Mouse (Mus musculus): ENCODE data around the gene Tmem132a. TPM values are rescaled to one million over a fixed set of nuclear protein-coding genes. Genes with fewer than 3 reads are reported as not detected.

Tmem132a gene
- total and polyA plus RNA-seq, 2 experiments from 2014 or later = 184 to 362 TPM

- Histone ChIP-seq H3K27me3 (ENCODE audit: insufficient read depth, low read length) (no peaks in the 10 kb centered on the region), H3K9ac (no peak overlapping the region), H3K27ac (ENCODE audit: low read depth, low read length) (no peak overlapping the region), H3K9me3 (ENCODE audit: low read length) (no peaks in the 10 kb centered on the region), H3K4me2 (ENCODE audit: low read depth) (no peak overlapping the region), H3K4me3 (ENCODE audit: low read depth, low read length) (no peak overlapping the region), H3K36me3 (ENCODE audit: insufficient read depth) (no peaks in the 10 kb centered on the region), H3K4me1 (ENCODE audit: insufficient read depth) (no peaks in the 10 kb centered on the region)
- no peak for ATAC-seq
- WGBS = 88% methylated on average over 3 of the region's 3 CpGs
- TF ChIP-seq CTCF (IDR thresholded peaks at IDR 0.05; ENCODE audit: low read depth) = no peak
- DNase-seq = no peak
Measured at GRCm38 (mm10) chr19:10832030-10832429, 37.7 kb downstream of the Tmem132a start.

GRCm38 (mm10) chr19:10831424-10831823 is 38.3 kb downstream of the Tmem132a start:
- H3K4me1 ChIP-seq (ENCODE audit: insufficient read depth) = no peaks in the 10 kb centered on the region
- H3K36me3 ChIP-seq (ENCODE audit: insufficient read depth) = no peaks in the 10 kb centered on the region
- H3K9me3 ChIP-seq (ENCODE audit: low read length) = no peaks in the 10 kb centered on the region
- no peak overlapping the region for H3K4me3 ChIP-seq (ENCODE audit: low read depth, low read length)
- 9% methylated on average over 5 of the region's 5 CpGs for WGBS
- no peak overlapping the region for H3K4me2 ChIP-seq (ENCODE audit: low read depth)
- H3K27ac ChIP-seq (ENCODE audit: low read depth, low read length) = no peak overlapping the region
- TF ChIP-seq CTCF (IDR thresholded peaks at IDR 0.05; ENCODE audit: low read depth) = peak; percentile 49
- no peaks in the 10 kb centered on the region for H3K27me3 ChIP-seq (ENCODE audit: insufficient read depth, low read length)
- no peak overlapping the region for H3K9ac ChIP-seq
- DNase-seq = peak; percentile 34
- ATAC-seq = peak; percentile 40; the same call in 1 of the 2 replicates

DNA sequence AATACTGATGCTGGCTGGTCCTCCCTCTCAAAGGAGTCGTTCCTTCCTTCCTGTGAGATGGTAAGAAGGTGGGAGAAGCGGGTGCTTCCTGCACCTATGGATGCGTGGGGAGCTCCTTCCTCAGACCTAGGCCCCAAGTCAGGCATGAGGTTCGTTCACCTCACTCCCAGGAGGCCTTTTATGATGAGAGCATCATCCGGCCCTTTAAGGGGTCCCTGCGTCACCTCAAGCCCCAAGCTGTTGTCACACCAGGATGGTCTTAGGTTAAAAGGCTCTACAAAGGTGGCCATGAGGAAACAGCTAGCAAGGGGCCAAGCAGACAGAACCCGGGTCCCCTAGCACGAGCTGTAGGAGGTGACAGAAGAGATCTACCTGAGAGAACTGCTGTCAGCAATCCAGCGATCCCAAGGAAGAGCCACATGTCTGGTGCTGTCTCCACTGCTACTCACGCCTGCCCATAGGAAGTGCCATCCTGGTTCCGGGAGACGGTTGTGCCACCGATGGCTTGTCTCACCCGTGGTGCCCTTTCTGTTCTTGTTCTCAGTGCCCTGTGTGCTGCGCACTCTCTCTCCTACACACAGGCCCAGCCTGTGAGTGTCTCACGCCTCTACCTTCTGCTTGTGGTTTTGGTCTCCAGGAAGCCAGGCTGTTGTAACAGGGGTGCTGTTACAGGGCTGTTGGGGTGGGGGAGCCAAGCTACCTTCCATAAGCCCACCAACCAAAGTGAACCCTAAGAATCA is 40.1 kb downstream of the Tmem132a start, which contains the start of gene Cd6:
Gene Cd6, minus strand, starts transcription at position 623 of the 740 bp plus-strand sequence.
- H3K9ac ChIP-seq = no peak within 1 kb of the TSS
- H3K27ac ChIP-seq (ENCODE audit: low read depth, low read length) = no peak within 1 kb of the TSS
- no peak for ATAC-seq
- H3K4me2 ChIP-seq (ENCODE audit: low read depth) = no peak within 1 kb of the TSS
- no peaks in the 10 kb centered on the region for H3K9me3 ChIP-seq (ENCODE audit: low read length)
- H3K27me3 ChIP-seq (ENCODE audit: insufficient read depth, low read length) = no peaks in the 10 kb centered on the region
- no peaks in the 10 kb centered on the region for H3K36me3 ChIP-seq (ENCODE audit: insufficient read depth)
- TF ChIP-seq CTCF (IDR thresholded peaks at IDR 0.05; ENCODE audit: low read depth) = no peak
- no peaks in the 10 kb centered on the region for H3K4me1 ChIP-seq (ENCODE audit: insufficient read depth)
- no peak within 1 kb of the TSS for H3K4me3 ChIP-seq (ENCODE audit: low read depth, low read length)
- no peak for DNase-seq
- 93% methylated on average over 16 of the region's 16 CpGs for WGBS

DNA sequence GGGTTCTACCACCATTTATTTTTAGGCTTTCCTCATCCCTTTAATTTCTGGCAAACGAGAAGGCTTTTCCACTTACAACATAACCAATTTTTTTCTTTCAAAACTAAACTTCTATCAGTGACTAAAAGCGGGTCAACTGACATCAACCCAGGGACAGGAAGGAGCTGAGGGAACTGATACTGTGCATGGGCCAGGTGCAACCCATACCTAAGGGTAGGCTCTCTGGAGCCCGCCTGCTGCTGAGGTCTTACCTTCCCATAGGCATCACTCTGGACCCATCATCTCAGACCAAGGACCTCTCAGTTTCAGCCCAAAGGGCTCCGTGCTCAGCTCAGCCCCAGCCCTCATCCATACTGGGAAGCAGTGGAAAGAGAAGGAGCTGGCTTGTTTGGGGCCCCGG is 41.4 kb downstream of the Tmem132a start:
- H3K9ac ChIP-seq = no peak overlapping the region
- no peaks in the 10 kb centered on the region for H3K4me1 ChIP-seq (ENCODE audit: insufficient read depth)
- DNase-seq = no peak
- no peak overlapping the region for H3K4me2 ChIP-seq (ENCODE audit: low read depth)
- no peak overlapping the region for H3K4me3 ChIP-seq (ENCODE audit: low read depth, low read length)
- H3K36me3 ChIP-seq (ENCODE audit: insufficient read depth) = no peaks in the 10 kb centered on the region
- no peak overlapping the region for H3K27ac ChIP-seq (ENCODE audit: low read depth, low read length)
- WGBS = 88% methylated on average over 5 of the region's 5 CpGs
- ATAC-seq = no peak
- H3K27me3 ChIP-seq (ENCODE audit: insufficient read depth, low read length) = no peaks in the 10 kb centered on the region
- H3K9me3 ChIP-seq (ENCODE audit: low read length) = no peaks in the 10 kb centered on the region
- no peak for TF ChIP-seq CTCF (IDR thresholded peaks at IDR 0.05; ENCODE audit: low read depth)

- Histone ChIP-seq H3K4me1 (ENCODE audit: insufficient read depth) (no peaks in the 10 kb centered on the region), H3K9me3 (ENCODE audit: low read length) (no peaks in the 10 kb centered on the region), H3K27me3 (ENCODE audit: insufficient read depth, low read length) (no peaks in the 10 kb centered on the region), H3K9ac (no peak overlapping the region), H3K4me3 (ENCODE audit: low read depth, low read length) (no peak overlapping the region), H3K36me3 (ENCODE audit: insufficient read depth) (no peaks in the 10 kb centered on the region), H3K4me2 (ENCODE audit: low read depth) (no peak overlapping the region), H3K27ac (ENCODE audit: low read depth, low read length) (no peak overlapping the region)
- 93% methylated on average over 7 of the region's 7 CpGs for WGBS
- no peak for DNase-seq
- no peak for TF ChIP-seq CTCF (IDR thresholded peaks at IDR 0.05; ENCODE audit: low read depth)
- ATAC-seq = no peak
Measured at GRCm38 (mm10) chr19:10824061-10824460, 45.7 kb downstream of the Tmem132a start.

DNA sequence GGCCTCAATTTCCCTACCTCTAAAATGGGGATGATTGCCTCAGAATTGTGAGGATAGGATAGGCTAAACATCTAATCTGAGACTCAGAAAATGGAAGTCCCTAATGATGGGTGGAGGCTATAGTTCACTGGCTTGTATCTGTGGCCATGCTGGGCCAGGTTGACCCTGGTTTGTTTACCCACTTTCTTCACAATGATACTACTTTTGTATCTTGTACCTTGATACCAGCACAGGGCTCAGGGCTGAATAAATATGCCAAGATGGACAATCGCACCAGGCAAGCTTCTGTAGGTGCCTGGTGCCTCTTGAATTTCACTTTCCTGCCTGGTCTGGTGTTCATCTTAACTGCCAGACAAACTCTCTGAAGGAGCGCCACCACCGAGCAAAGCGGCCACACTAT is 47.2 kb downstream of the Tmem132a start:
- ATAC-seq (no peak), DNase-seq (no peak)
- Histone ChIP-seq H3K4me1 (ENCODE audit: insufficient read depth) (no peaks in the 10 kb centered on the region), H3K9me3 (ENCODE audit: low read length) (no peaks in the 10 kb centered on the region), H3K9ac (no peak overlapping the region), H3K27me3 (ENCODE audit: insufficient read depth, low read length) (no peaks in the 10 kb centered on the region), H3K4me3 (ENCODE audit: low read depth, low read length) (no peak overlapping the region), H3K4me2 (ENCODE audit: low read depth) (no peak overlapping the region), H3K36me3 (ENCODE audit: insufficient read depth) (no peaks in the 10 kb centered on the region), H3K27ac (ENCODE audit: low read depth, low read length) (no peak overlapping the region)
- no peak for TF ChIP-seq CTCF (IDR thresholded peaks at IDR 0.05; ENCODE audit: low read depth)
- 96% methylated on average over 4 of the region's 4 CpGs for WGBS

DNA sequence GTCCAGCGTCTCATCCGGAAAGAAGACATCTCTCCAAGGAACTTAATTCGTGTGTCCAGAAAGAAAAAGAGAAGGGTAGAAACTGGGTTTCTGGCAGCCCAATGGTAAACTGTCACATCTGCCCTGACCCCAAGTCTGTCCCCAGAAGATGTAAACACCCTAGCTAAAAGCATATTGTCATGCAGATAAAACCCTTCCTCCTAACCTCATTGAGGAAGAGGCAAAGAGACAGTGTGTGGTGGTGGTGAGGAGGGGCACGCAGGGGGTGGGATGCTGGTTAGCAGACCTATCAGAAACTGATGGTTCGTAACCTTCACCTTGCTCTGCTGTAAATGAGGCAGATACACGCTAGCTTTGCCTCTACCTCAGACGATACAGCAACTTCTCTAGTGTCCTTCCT is 48.4 kb downstream of the Tmem132a start:
- WGBS = 73% methylated on average over 7 of the region's 7 CpGs

More for the DNA sequence above, 48.4 kb downstream of the Tmem132a start:
- DNase-seq (no peak), ATAC-seq (no peak)
- Histone ChIP-seq H3K9ac (no peak overlapping the region), H3K4me2 (ENCODE audit: low read depth) (no peak overlapping the region), H3K27ac (ENCODE audit: low read depth, low read length) (no peak overlapping the region), H3K9me3 (ENCODE audit: low read length) (no peaks in the 10 kb centered on the region), H3K4me3 (ENCODE audit: low read depth, low read length) (no peak overlapping the region), H3K4me1 (ENCODE audit: insufficient read depth) (no peaks in the 10 kb centered on the region), H3K36me3 (ENCODE audit: insufficient read depth) (no peaks in the 10 kb centered on the region), H3K27me3 (ENCODE audit: insufficient read depth, low read length) (no peaks in the 10 kb centered on the region)
- no peak for TF ChIP-seq CTCF (IDR thresholded peaks at IDR 0.05; ENCODE audit: low read depth)
